Mouse (Mus musculus) neural tube, embryonic 12.5 days (tissue): ENCODE data around the gene Zfr. TPM values are rescaled to one million over a fixed set of nuclear protein-coding genes. Genes with fewer than 3 reads are reported as not detected.
"Not testable (repeated sequence)": the region's sequence is repeated elsewhere in the genome, so short reads cannot be mapped to it uniquely, and the experiment has no call there.

Experiments
- ATAC-seq: fragments of 200-750 bp; cut with Nextera tagmentation; 2 replicates; pipeline ENCODE4 v1.8.0; 2017; ENCODE audit warnings: low read depth, mild to moderate bottlenecking, moderate TSS enrichment, moderate library complexity; ENCODE audit not compliant: low FRiP score
- H3K27ac ChIP-seq: fragments of 300-500 bp; sonication (generic); 2 replicates; pipeline ENCODE4 v1.5.1; 2016
- H3K27me3 ChIP-seq: fragments of 300-500 bp; sonication (generic); replicated peaks from 2 replicates; pipeline ENCODE4 v1.6.1; 2016; ENCODE audit warnings: mild to moderate bottlenecking
- H3K36me3 ChIP-seq: fragments of 300-500 bp; sonication (generic); 2 replicates; pipeline ENCODE4 v1.6.1; 2016; ENCODE audit warnings: mild to moderate bottlenecking
- H3K4me1 ChIP-seq: fragments of 300-500 bp; sonication (generic); 2 replicates; pipeline ENCODE4 v1.6.1; 2016
- H3K4me2 ChIP-seq: fragments of 300-500 bp; sonication (generic); replicated peaks from 2 replicates; pipeline ENCODE4 v1.6.1; 2016; ENCODE audit warnings: mild to moderate bottlenecking
- H3K4me3 ChIP-seq: fragments of 300-500 bp; sonication (generic); 2 replicates; pipeline ENCODE4 v1.5.1; 2016
- H3K9ac ChIP-seq: fragments of 300-500 bp; sonication (generic); 2 replicates; pipeline ENCODE4 v1.6.1; 2016; ENCODE audit warnings: mild to moderate bottlenecking
- H3K9me3 ChIP-seq: fragments of 300-500 bp; sonication (generic); 2 replicates; pipeline ENCODE4 v1.6.1; 2016; ENCODE audit warnings: mild to moderate bottlenecking
- WGBS: fragments of 180-500 bp; shearing (Covaris S2); methylation state at CpG from one replicate; pipeline ENCODE4 v1.1.7; 2016; 5-methylcytosine and 5-hydroxymethylcytosine counted together
- polyA plus RNA-seq: library from polyadenylated mRNA; unstranded; fragments of >200 nt; fragmentation: Nextera tagmentation; extraction: Ambion mirVana; gene quantifications from 2 replicates; pipeline ENCODE4 v1.2.1, GENCODE M21; 2016

Zfr gene
- polyA plus RNA-seq, 1 experiment from 2014 or later = 118 TPM

DNA sequence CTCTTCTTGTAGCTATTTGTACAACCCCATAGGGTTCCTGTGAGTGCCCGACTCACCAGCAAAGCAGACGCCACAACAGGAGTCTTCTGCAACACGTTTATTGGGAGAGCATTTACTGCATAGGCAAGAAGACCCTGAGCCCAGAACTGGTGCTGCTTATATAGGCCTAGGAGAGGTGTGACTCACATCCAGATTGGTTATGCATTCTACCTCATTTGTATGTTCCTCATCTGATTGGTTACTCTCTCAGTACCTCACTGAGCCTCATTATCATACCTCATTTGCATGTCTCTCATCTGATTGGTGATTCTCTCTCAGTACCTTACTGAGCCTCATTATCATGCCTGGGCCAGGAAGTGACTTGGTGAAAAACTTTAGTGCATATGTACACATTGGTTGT lies 8.7 kb upstream of the Zfr start:
- not testable (repeated sequence) for H3K27ac ChIP-seq, H3K4me1 ChIP-seq, H3K27me3 ChIP-seq, ATAC-seq, H3K4me3 ChIP-seq, H3K36me3 ChIP-seq, H3K4me2 ChIP-seq, H3K9ac ChIP-seq, H3K9me3 ChIP-seq
- WGBS = 94% methylated on average over 3 of the region's 3 CpGs

DNA sequence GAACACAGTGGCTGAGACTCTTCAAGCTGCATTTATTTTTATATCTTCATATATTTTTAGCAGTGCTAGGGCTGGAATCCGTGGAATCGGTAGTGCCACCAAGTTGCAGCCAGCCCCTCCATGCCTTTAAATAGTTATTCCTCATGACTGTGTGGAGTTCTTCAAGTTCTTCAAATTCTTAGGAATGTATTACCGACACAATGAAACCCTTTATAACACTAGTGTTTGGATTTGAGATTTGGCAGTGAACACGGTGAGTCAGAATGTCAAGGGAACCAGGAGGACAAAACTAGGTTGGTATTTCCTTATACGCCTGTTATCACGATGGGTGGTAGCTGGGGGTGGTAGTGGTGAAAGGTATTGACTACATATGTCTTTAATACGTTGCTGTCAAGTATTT lies 6.4 kb upstream of the Zfr start:
- H3K27ac ChIP-seq = no peak overlapping the region
- no peak overlapping the region for H3K4me3 ChIP-seq
- H3K36me3 ChIP-seq = no peaks in the 10 kb centered on the region
- no peak overlapping the region for H3K4me2 ChIP-seq
- no peak overlapping the region for H3K9ac ChIP-seq
- H3K9me3 ChIP-seq = 0 out of 2 replicates have a peak, but pooled peaks cover 5% of the 10 kb centered on the region
- ATAC-seq = no peak
- 79% methylated on average over 7 of the region's 7 CpGs for WGBS
- H3K27me3 ChIP-seq = 0 out of 2 replicates have a peak, but pooled peaks cover 2% of the 10 kb centered on the region
- H3K4me1 ChIP-seq = no peaks in the 10 kb centered on the region

DNA sequence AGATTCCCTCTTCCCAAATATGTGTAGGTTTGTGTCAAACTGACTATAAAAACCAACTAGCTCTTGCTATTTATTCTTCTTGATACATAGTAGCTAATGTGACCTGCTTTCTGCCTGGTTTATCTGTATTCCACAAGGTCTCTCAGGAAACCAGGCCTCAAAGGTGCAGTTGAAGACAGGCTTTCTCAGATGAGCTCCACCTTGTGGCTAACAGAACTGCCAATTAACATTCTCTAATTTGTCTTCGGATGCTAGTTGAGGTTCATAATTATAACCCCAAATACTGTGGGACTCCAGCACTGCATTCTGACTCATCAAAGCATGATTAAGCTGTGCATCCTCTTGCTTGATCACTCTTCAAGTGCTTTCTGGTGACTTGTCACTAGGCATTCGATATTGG lies 4.2 kb upstream of the Zfr start:
- Histone ChIP-seq H3K9ac (no peak overlapping the region), H3K27me3 (0 out of 2 replicates have a peak, but pooled peaks cover 2% of the 10 kb centered on the region), H3K36me3 (no peaks in the 10 kb centered on the region), H3K27ac (no peak overlapping the region), H3K9me3 (0 out of 2 replicates have a peak, but pooled peaks cover 2% of the 10 kb centered on the region), H3K4me1 (0 out of 2 replicates have a peak, but pooled peaks cover 5% of the 10 kb centered on the region), H3K4me2 (no peak overlapping the region), H3K4me3 (no peak overlapping the region)
- no peak for ATAC-seq
- 80% methylated on average over 2 of the region's 2 CpGs for WGBS

DNA sequence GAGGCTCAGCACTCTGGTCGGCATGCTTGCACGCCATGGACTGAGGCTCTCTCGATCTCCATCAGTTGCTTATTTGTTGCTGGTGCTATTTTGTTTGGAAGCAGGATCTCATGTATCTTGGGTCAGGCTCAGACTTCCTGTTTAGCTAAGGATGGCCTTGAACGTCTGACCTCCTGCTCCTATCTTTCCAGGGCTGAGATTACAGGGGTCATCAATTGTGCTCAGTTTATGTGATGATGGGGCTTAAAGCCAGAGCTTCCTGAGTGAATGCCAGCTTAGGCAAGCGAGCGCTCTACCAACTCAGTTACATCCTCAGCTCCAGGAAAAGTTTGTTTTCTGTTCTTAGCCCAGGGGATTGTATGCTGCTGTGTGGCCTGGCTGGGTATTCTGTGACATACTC lies 3.1 kb upstream of the Zfr start:
- Histone ChIP-seq H3K27me3 (0 out of 2 replicates have a peak, but pooled peaks cover 2% of the 10 kb centered on the region), H3K4me3 (no peak overlapping the region), H3K4me2 (no peak overlapping the region), H3K4me1 (peaks cover 9% of the 10 kb centered on the region; the same call in 1 of the 2 replicates), H3K27ac (no peak overlapping the region), H3K9ac (no peak overlapping the region), H3K9me3 (no peaks in the 10 kb centered on the region), H3K36me3 (no peaks in the 10 kb centered on the region)
- WGBS = 70% methylated on average over 6 of the region's 6 CpGs
- ATAC-seq = no peak

DNA sequence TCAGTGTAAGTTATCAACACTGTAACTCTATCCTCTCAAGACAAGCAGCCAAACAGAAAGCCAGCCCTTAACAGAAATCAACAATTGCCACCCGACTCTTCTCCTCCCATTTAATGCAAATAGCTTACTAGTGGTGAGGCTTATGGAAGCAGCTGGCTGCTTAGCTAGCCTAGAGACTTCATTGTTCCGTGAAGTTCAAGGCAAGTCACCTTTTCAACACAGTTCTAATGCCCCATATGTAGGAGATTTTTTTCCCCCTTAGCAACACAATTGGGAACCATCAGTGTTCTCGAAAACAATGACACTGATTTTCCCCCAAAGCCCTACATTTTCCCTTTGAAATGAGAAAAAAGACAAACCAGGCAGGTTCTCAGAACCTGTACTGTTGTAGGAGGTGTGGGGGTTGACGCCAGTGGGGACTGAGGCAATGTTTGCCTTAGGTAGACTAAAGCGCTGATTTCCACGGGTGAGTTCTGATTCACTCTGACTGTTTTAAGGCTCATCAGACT lies 1.9 kb upstream of the Zfr start:
- 25% methylated on average over 6 of the region's 6 CpGs for WGBS
- H3K9ac ChIP-seq = no peak overlapping the region

DNA sequence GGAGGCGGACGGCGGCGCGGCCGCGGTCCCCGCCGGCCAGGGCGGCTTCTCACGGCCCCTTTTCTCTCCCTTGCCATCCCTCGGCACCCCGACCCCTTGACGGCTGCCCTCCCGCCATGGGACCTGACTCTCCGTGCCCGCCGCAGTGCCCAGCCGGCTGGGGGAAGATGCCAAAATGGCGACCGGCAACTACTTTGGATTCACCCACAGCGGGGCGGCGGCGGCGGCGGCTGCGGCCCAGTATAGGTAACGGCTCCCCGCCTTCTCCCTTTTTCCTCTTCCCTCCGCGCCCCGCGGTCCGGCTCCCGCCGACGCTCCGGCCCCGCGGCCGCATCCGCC lies 431 bp downstream of the Zfr start:
- Histone ChIP-seq H3K9ac (peak overlapping the region; percentile 98), H3K9me3 (no peaks in the 10 kb centered on the region), H3K4me1 (peaks cover 15% of the 10 kb centered on the region; the same call in 1 of the 2 replicates), H3K36me3 (no peaks in the 10 kb centered on the region), H3K27ac (peak overlapping the region; percentile 83), H3K4me3 (peak overlapping the region; percentile 100), H3K4me2 (peak overlapping the region; percentile 85), H3K27me3 (0 out of 2 replicates have a peak, but pooled peaks cover 2% of the 10 kb centered on the region)
- WGBS = under 1% methylated on average over 29 of the region's 43 CpGs
- peak; percentile 70 for ATAC-seq

More for the DNA sequence above, 1.9 kb upstream of the Zfr start:
- no peak overlapping the region for H3K4me2 ChIP-seq
- no peak for ATAC-seq
- peaks cover 9% of the 10 kb centered on the region; the same call in 1 of the 2 replicates for H3K4me1 ChIP-seq
- no peak overlapping the region for H3K27ac ChIP-seq
- H3K27me3 ChIP-seq = 0 out of 2 replicates have a peak, but pooled peaks cover 2% of the 10 kb centered on the region
- H3K9me3 ChIP-seq = no peaks in the 10 kb centered on the region
- H3K36me3 ChIP-seq = no peaks in the 10 kb centered on the region
- no peak overlapping the region for H3K4me3 ChIP-seq

DNA sequence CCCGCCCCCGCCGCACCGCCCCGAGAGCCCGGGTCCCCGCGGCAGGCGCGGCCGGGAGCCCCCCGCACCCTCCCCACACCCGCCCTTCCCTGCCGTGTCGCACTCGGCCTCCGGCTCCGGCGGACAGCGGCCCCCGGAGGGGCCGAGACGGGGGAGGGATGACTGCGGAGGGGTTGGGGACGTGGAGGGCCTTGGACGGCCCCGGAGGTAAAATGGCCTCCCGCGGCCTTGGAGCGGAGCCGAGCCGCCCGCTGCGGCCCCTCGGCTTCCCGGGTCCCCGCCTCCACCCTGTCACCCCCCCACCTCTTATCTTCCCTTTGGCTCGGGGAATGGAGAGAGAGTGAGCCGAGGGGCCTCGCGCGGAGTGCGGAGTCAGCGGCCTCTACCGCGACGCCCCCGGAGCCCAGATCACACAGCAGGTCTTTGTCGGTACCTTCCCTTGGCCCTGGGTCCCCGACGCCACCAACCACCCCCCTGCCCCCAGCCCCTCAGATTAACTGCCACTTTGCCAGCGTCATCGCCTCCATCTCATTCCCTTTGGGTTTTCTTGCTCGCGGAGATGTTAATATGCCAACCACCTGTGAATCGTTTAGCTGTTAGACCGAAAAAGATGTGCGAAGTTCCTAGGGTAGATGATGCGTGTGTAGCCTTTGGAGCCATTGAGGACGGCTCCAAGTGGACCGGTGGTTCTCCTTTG lies 949 bp downstream of the Zfr start:
- peak overlapping the region; percentile 85 for H3K4me2 ChIP-seq
- H3K4me3 ChIP-seq = peak overlapping the region; percentile 100
- H3K9ac ChIP-seq = peak overlapping the region; percentile 98
- no peaks in the 10 kb centered on the region for H3K9me3 ChIP-seq
- 0 out of 2 replicates have a peak, but pooled peaks cover 2% of the 10 kb centered on the region for H3K27me3 ChIP-seq
- H3K27ac ChIP-seq = peak overlapping the region; percentile 83
- no peaks in the 10 kb centered on the region for H3K36me3 ChIP-seq
- peak; percentile 63 for ATAC-seq
- peaks cover 15% of the 10 kb centered on the region; the same call in 1 of the 2 replicates for H3K4me1 ChIP-seq
- WGBS = under 1% methylated on average over 60 of the region's 61 CpGs

DNA sequence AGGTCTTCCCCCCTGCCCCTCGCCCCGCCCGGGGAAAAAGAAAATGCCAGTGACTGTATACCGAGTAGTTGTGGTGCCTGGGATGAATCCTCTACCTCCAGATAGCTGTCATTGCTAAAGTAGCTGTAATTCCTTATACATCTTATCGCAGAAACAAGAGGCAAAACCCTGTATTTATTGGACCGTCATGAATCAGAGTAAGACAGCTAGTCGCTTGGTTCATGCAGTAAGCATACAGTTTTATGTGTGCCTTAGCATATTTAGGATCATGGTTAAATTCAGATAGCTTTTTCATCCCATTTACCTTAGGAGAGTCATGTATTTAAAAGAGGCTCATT lies 1.5 kb downstream of the Zfr start:
- WGBS = 8% methylated on average over 7 of the region's 7 CpGs
- Histone ChIP-seq H3K9me3 (no peaks in the 10 kb centered on the region), H3K27ac (no peak overlapping the region)

DNA sequence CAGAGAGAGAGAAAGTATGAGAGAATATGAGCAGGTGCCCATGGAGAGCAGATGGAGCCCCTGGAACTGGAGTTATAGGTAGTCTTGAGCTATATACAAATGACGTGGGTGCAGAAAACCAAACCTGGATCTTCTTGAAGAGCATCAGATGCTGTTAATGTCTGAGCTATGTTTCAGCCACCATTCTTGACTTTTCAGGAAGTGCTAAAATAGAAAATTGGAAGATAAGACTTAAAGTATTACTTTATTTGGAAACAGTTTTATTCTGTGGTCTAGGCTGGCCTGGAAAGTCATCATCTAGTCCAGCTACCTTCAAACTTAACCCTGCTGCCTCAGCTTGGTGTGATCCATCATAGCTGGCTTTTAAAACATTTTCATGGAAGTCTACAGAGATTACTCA lies 7.3 kb downstream of the Zfr start:
- Histone ChIP-seq H3K4me2 (no peak overlapping the region), H3K9ac (no peak overlapping the region), H3K4me3 (no peak overlapping the region), H3K36me3 (peaks cover 4% of the 10 kb centered on the region; the same call in 1 of the 2 replicates), H3K4me1 (0 out of 2 replicates have a peak, but pooled peaks cover 6% of the 10 kb centered on the region), H3K9me3 (no peaks in the 10 kb centered on the region), H3K27me3 (no peaks in the 10 kb centered on the region), H3K27ac (no peak overlapping the region)
- no peak for ATAC-seq
- WGBS = 92% methylated on average over 1 of the region's 1 CpGs

More for the DNA sequence above, 1.5 kb downstream of the Zfr start:
- Histone ChIP-seq H3K9ac (peak overlapping the region; percentile 98), H3K4me2 (peak overlapping the region; percentile 85), H3K4me3 (peak overlapping the region; percentile 100), H3K4me1 (peaks cover 15% of the 10 kb centered on the region; the same call in 1 of the 2 replicates), H3K36me3 (no peaks in the 10 kb centered on the region), H3K27me3 (0 out of 2 replicates have a peak, but pooled peaks cover 2% of the 10 kb centered on the region)
- ATAC-seq = no peak

DNA sequence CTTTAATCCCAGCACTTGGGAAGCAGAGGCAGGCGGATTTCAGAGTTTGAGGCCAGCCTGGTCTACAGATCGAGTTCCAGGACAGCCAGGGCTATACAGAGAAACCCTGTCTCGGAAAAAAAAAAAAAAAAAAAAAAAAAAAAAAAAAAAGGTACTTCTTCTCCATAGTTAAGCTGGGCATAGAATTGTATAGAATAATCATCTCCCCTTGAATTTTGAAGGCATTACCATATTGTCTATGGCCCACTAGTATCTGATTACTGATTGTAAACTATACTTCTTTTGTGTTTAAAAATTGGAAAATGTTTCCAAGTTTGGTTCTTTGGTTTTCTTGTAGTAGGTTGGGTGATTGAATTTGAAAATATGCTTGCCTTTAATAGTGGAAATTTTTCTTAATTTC lies 13.2 kb downstream of the Zfr start:
- not testable (repeated sequence) for H3K4me1 ChIP-seq, ATAC-seq, H3K4me3 ChIP-seq, H3K36me3 ChIP-seq, H3K27ac ChIP-seq, H3K4me2 ChIP-seq, H3K9me3 ChIP-seq, H3K9ac ChIP-seq, H3K27me3 ChIP-seq
- 88% methylated on average over 3 of the region's 3 CpGs for WGBS

DNA sequence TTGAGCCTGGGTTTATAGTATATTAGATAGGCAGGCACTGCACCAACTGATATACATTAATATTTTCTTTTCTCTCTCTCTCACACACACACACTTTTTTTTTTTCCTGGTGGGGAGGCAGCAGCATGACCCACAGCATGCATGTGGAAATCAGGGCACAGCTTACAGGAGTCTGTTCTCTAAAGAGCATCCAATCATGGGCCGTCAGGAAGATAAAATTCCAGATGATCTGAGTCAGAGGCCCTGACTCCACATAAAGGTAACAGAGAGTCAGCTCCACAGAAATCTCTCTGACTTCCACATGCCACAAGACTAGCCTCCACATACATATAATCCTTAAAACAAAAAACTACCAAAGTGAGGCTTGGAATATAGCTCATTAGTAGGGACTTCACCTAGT lies 16.9 kb downstream of the Zfr start:
- no peak overlapping the region for H3K9ac ChIP-seq
- no peak for ATAC-seq
- H3K4me1 ChIP-seq = no peaks in the 10 kb centered on the region
- 81% methylated on average over 1 of the region's 1 CpGs for WGBS
- no peaks in the 10 kb centered on the region for H3K9me3 ChIP-seq
- H3K4me3 ChIP-seq = no peak overlapping the region
- H3K27ac ChIP-seq = no peak overlapping the region
- no peak overlapping the region for H3K4me2 ChIP-seq
- no peaks in the 10 kb centered on the region for H3K27me3 ChIP-seq
- peaks cover 12% of the 10 kb centered on the region; the same call in 1 of the 2 replicates for H3K36me3 ChIP-seq

DNA sequence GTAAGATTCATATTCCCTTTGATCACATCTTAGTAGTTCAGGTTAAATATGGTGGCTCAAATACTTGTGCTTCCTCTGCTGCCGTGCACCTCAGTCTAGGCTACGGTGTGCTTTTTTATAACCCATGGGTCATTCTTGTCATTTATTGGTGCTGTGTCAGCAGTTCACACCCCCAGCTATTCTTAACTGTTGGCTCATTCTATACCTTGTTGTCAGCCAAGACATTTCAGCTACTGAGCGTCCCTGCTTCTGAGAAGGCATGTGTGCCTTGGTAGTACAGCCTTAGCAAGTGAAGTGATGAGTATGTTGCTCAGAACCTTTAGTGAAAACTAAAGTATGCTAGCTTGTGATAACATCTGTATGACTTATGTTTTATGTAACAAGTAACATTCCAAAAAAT lies 17.7 kb downstream of the Zfr start:
- Histone ChIP-seq H3K9me3 (no peaks in the 10 kb centered on the region), H3K36me3 (peaks cover 15% of the 10 kb centered on the region; the same call in 1 of the 2 replicates), H3K27ac (no peak overlapping the region), H3K4me1 (no peaks in the 10 kb centered on the region), H3K4me3 (no peak overlapping the region), H3K27me3 (no peaks in the 10 kb centered on the region), H3K9ac (no peak overlapping the region), H3K4me2 (no peak overlapping the region)
- ATAC-seq = no peak
- WGBS = 21% methylated on average over 3 of the region's 3 CpGs
